Mouse (Mus musculus): ENCODE measurements around the gene Hcar2. TPM values are rescaled to one million over a fixed set of nuclear protein-coding genes. Genes with fewer than 3 reads are reported as not detected.
A peak's percentile ranks its signal among the peaks of the same experiment; 100 is the strongest.

Hcar2 gene
- polyA plus RNA-seq (2015; fragmentation: Nextera tagmentation; extraction: Ambion mirVana) = 0.28 and 0.45 TPM in 2 replicates

DNA sequence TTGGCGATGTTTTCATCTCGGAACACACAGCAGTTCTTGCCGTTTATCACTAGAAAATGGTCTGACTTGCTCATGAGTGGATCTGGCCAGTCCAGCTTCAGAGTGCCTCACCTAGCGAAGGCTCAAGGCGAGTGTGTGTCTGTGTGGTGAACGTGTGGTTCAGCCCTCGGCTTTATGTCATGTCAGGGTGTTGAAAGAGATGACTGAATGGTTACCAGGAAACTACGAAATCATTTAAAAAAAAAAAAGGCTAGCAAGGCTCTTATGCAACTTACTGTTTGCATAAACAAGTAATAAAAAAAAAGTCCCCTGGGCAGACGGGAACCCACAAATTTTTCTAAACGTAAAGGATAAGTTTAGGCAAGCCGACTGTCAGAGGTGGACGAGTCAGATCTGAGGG, at the start of gene Hcar2:
Gene Hcar2, minus strand, starts transcription at position 135 of the 400 bp plus-strand sequence.
- H3K9ac ChIP-seq (ENCODE audit: low read depth, low read length) = no peak within 1 kb of the TSS
- WGBS (ENCODE audit: insufficient replicate concordance) = 58% methylated on average over 12 of the region's 12 CpGs
- H3K4me2 ChIP-seq (ENCODE audit: low read depth, low read length) = no peak within 1 kb of the TSS
- H3K36me3 ChIP-seq (ENCODE audit: control insufficient read depth, insufficient read depth) = no peaks in the 10 kb centered on the region
- 0 out of 2 replicates have a peak, but pooled peaks cover 2% of the 10 kb centered on the region for H3K27me3 ChIP-seq (ENCODE audit: control insufficient read depth, insufficient read depth, low read depth, low read length)
- H3K27ac ChIP-seq (ENCODE audit: low read length) = no peak within 1 kb of the TSS
- 0 out of 2 replicates have a peak, but pooled peaks have one; percentile 24 for ATAC-seq (ENCODE audit: low read depth)
- H3K4me3 ChIP-seq (ENCODE audit: low read depth, low read length) = no peak within 1 kb of the TSS
- H3K4me1 ChIP-seq (ENCODE audit: control insufficient read depth, low read depth, low read length) = peaks cover 2% of the 10 kb centered on the region; the same call in 1 of the 2 replicates
- H3K9me3 ChIP-seq (replicated peaks; ENCODE audit: control insufficient read depth, low read length) = no peaks in the 10 kb centered on the region

DNA sequence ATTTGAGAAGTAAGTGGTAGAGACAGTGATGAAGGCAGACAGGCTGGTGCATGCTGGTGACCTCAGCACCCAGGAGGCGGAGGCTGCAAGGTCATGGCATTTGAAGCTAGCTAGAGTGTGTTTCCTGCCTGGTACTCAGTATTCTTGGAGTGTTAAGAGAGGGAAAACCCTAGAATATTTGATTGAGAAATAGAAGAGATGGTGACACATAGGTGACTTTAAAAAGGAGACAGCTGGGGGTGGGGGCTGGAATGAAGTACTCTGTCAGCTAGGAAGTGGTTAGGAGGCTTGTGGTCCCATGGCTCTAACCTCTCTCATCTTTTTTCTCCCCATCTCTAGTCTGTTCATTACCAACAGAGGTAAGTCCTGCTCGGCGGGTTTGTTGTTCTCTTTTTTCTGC, 49.6 kb upstream of the Hcar2 start:
- 62% methylated on average over 3 of the region's 3 CpGs for WGBS (ENCODE audit: insufficient replicate concordance)
- Histone ChIP-seq H3K9ac (ENCODE audit: low read depth, low read length) (no peak overlapping the region), H3K36me3 (ENCODE audit: control insufficient read depth, insufficient read depth) (peaks cover 14% of the 10 kb centered on the region), H3K27me3 (ENCODE audit: control insufficient read depth, insufficient read depth, low read depth, low read length) (no peaks in the 10 kb centered on the region), H3K27ac (ENCODE audit: low read length) (no peak overlapping the region), H3K9me3 (replicated peaks; ENCODE audit: control insufficient read depth, low read length) (no peaks in the 10 kb centered on the region), H3K4me2 (ENCODE audit: low read depth, low read length) (no peak overlapping the region), H3K4me1 (ENCODE audit: control insufficient read depth, low read depth, low read length) (no peaks in the 10 kb centered on the region), H3K4me3 (ENCODE audit: low read depth, low read length) (no peak overlapping the region)
- no peak for ATAC-seq (ENCODE audit: low read depth)

DNA sequence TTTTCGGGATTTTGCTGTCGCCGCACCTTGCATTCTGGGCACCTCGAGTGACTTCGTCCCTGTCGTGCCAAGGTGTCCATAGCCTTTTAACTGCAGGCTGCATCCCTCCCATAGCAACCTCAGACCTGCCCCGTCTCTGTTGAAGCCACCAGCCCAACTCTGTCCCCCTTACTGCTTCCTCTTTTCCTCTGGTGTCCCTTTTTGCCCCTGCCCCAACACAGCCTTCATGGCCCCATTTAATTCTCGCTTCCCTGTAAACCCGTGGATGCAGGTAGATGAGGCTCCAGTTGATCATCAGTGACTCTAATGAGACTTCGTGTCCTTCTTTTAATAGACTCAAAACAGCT, 42.3 kb upstream of the Hcar2 start:
- no peaks in the 10 kb centered on the region for H3K9me3 ChIP-seq (replicated peaks; ENCODE audit: control insufficient read depth, low read length)
- H3K4me3 ChIP-seq (ENCODE audit: low read depth, low read length) = peak overlapping the region; percentile 93
- H3K9ac ChIP-seq (ENCODE audit: low read depth, low read length) = peak overlapping the region; percentile 96
- peak overlapping the region; percentile 99 for H3K4me2 ChIP-seq (ENCODE audit: low read depth, low read length)
- H3K27me3 ChIP-seq (ENCODE audit: control insufficient read depth, insufficient read depth, low read depth, low read length) = no peaks in the 10 kb centered on the region
- H3K36me3 ChIP-seq (ENCODE audit: control insufficient read depth, insufficient read depth) = no peaks in the 10 kb centered on the region; the same call in 1 of the 2 replicates
- peak overlapping the region; percentile 70 for H3K27ac ChIP-seq (ENCODE audit: low read length)
- peaks cover 15% of the 10 kb centered on the region for H3K4me1 ChIP-seq (ENCODE audit: control insufficient read depth, low read depth, low read length)
- WGBS (ENCODE audit: insufficient replicate concordance) = 1% methylated on average over 10 of the region's 10 CpGs
- no peak for ATAC-seq (ENCODE audit: low read depth)

DNA sequence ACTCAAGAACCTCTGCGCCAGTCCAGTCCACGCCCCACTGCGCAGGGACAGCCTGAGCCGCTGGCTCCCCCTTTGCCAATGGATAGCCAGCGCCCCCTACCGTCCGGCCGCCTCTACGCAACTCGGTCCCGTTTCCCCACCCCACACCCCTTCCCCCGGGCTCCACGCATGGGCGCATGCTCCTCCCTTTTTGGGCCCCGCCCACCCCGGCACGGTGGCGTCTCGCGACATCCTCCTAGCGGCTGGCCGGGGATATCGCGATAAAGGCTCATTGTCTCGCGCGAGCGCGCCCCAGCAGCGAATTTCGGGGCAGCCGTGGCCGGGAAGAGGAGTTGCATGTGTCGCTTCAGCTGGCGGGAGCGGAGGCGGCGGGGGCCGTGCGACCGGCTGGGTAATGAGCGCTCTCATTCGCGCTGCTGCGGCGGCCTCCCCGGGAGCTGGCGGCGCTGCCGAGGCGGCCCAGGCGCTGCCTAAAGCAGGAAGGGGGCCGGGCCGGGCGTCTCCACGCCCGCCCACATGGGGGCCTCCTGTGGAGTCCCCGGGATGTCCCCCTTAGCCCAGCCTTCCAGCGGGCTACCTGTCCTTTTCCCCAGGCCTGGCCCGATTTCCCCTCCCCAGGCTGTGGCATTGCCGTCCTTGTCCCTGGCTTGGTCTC, 41.8 kb upstream of the Hcar2 start, which contains the start of gene Denr:
Gene Denr, plus strand, starts transcription at position 200 of the 655 bp plus-strand sequence.
- Histone ChIP-seq H3K27ac (ENCODE audit: low read length) (peak within 1 kb of the TSS; percentile 70), H3K4me3 (ENCODE audit: low read depth, low read length) (peak within 1 kb of the TSS; percentile 93), H3K4me2 (ENCODE audit: low read depth, low read length) (peak within 1 kb of the TSS; percentile 99), H3K9me3 (replicated peaks; ENCODE audit: control insufficient read depth, low read length) (no peaks in the 10 kb centered on the region), H3K36me3 (ENCODE audit: control insufficient read depth, insufficient read depth) (no peaks in the 10 kb centered on the region; the same call in 1 of the 2 replicates), H3K4me1 (ENCODE audit: control insufficient read depth, low read depth, low read length) (peaks cover 15% of the 10 kb centered on the region), H3K9ac (ENCODE audit: low read depth, low read length) (peak within 1 kb of the TSS; percentile 96), H3K27me3 (ENCODE audit: control insufficient read depth, insufficient read depth, low read depth, low read length) (no peaks in the 10 kb centered on the region)
- under 1% methylated on average over 61 of the region's 61 CpGs for WGBS (ENCODE audit: insufficient replicate concordance)
- peak; percentile 94 for ATAC-seq (ENCODE audit: low read depth)

DNA sequence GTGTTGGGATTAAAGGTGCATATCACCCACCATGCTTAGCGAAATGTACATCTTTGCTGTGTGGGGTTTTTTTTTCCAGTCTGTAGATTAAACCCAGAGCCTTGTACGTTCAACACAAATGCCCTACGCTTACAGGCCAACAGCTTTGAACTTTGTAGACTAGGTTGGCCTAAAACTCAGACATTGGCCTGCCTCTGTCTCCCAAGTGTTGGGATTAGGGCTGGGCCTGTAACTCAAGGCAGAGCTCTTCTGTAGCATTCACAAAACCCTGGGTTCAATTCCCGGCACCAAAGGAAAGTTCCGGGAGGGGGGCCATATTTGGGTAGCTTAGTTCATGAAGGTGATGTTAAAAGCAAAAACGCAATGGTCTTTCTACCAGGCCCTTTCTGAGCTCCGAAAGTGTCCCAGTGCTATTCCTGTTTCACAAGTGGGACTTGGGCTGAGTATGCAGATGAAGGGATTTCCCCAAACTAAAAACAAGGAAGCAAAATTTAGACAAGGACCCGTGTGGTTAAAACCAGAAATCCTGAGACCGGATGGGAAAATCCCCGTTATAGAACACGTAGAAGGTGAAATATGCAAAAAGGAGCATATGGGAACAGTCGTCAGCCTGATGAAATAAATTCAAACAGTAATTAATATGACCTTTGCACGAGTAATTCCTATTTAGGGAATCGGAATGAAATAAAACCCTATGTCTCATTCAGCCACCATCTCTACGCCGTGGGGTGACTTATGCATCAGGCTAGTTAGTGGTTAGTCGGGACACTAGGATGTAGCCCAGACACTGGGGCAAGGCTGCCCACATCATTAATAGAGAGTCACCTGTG, 41.1 kb upstream of the Hcar2 start:
- Histone ChIP-seq H3K4me3 (ENCODE audit: low read depth, low read length) (peak overlapping the region; percentile 93), H3K4me1 (ENCODE audit: control insufficient read depth, low read depth, low read length) (peaks cover 15% of the 10 kb centered on the region), H3K27ac (ENCODE audit: low read length) (no peak overlapping the region), H3K9me3 (replicated peaks; ENCODE audit: control insufficient read depth, low read length) (no peaks in the 10 kb centered on the region), H3K9ac (ENCODE audit: low read depth, low read length) (no peak overlapping the region), H3K4me2 (ENCODE audit: low read depth, low read length) (peak overlapping the region; percentile 99), H3K36me3 (ENCODE audit: control insufficient read depth, insufficient read depth) (no peaks in the 10 kb centered on the region; the same call in 1 of the 2 replicates), H3K27me3 (ENCODE audit: control insufficient read depth, insufficient read depth, low read depth, low read length) (no peaks in the 10 kb centered on the region)
- WGBS (ENCODE audit: insufficient replicate concordance) = 58% methylated on average over 17 of the region's 17 CpGs
- no peak for ATAC-seq (ENCODE audit: low read depth)

DNA sequence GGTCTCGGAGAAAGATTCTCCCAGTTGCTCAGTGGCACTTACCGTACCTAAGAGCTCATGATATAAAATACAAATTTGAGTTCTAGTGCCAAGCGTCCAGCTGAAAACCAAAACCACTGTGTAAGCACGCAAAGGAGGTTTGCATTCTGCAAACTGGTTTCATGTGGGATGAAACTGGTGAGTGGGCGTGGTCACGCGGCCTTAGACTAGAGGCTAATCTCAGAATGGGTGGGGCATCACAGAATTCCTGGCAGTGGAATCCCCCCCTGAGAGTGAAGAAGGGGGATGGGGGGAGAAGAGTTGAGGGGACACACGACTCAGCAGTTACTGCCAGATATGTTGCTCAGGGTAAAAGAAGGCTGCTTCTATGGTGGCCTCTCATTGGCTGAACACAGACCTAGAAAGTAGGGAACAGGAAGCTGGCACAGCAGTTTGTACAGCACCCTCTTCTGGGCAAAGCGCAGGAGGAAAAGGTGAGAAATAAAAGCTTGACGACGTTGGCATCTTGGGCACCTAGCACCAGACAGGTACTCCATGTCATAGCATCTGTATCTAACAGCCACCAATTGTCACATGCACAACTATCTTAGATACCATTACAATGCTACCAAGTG, 38.9 kb upstream of the Hcar2 start:
- no peak overlapping the region for H3K9ac ChIP-seq (ENCODE audit: low read depth, low read length)
- H3K9me3 ChIP-seq (replicated peaks; ENCODE audit: control insufficient read depth, low read length) = no peaks in the 10 kb centered on the region
- H3K27me3 ChIP-seq (ENCODE audit: control insufficient read depth, insufficient read depth, low read depth, low read length) = no peaks in the 10 kb centered on the region
- ATAC-seq (ENCODE audit: low read depth) = no peak
- 60% methylated on average over 11 of the region's 11 CpGs for WGBS (ENCODE audit: insufficient replicate concordance)
- no peak overlapping the region for H3K4me3 ChIP-seq (ENCODE audit: low read depth, low read length)
- no peaks in the 10 kb centered on the region for H3K36me3 ChIP-seq (ENCODE audit: control insufficient read depth, insufficient read depth)
- no peak overlapping the region for H3K27ac ChIP-seq (ENCODE audit: low read length)
- no peak overlapping the region for H3K4me2 ChIP-seq (ENCODE audit: low read depth, low read length)
- H3K4me1 ChIP-seq (ENCODE audit: control insufficient read depth, low read depth, low read length) = peaks cover 15% of the 10 kb centered on the region

DNA sequence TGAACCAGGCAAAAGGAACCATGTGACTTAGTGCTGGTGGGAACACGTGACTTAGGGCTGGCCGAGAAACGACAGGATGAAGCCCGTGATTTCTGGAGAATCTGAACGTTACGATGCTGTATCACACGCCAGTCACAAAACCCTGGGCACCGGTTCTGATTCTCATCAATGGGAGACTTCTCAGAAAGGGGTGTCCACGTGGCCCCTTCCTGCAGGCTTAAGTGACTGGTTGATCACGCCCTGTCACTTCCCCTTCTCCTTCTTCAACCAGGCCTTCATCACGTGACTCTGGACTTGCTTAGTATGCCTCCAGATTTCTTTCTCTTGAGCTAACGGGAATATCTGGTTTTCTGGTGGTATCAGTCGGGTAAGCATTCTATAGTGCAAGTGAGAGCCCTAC, 32.1 kb upstream of the Hcar2 start:
- Histone ChIP-seq H3K27me3 (ENCODE audit: control insufficient read depth, insufficient read depth, low read depth, low read length) (no peaks in the 10 kb centered on the region), H3K27ac (ENCODE audit: low read length) (no peak overlapping the region), H3K9me3 (replicated peaks; ENCODE audit: control insufficient read depth, low read length) (no peaks in the 10 kb centered on the region), H3K4me3 (ENCODE audit: low read depth, low read length) (no peak overlapping the region), H3K4me2 (ENCODE audit: low read depth, low read length) (no peak overlapping the region), H3K4me1 (ENCODE audit: control insufficient read depth, low read depth, low read length) (no peaks in the 10 kb centered on the region), H3K9ac (ENCODE audit: low read depth, low read length) (no peak overlapping the region), H3K36me3 (ENCODE audit: control insufficient read depth, insufficient read depth) (no peaks in the 10 kb centered on the region)
- WGBS (ENCODE audit: insufficient replicate concordance) = 29% methylated on average over 13 of the region's 13 CpGs
- ATAC-seq (ENCODE audit: low read depth) = no peak

DNA sequence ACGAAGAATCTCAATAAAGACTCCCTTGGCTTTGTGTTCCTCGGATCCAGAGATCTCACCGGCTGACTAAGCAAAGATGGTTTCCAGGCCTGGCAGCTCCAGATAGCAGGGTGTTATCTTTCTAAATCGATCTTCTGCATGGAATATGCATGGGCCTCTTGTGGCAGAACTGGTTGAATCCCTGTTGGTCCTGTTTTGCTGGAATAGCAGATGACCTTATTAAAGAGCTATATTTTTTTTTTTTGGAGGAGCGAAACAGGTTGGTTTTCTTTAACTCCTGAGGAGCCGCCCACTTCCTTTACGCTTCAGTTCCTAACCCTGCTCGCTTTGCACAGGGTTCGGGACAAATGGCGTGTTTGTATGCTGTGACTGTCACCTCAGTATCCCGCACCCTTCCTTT, 31.1 kb upstream of the Hcar2 start:
- WGBS (ENCODE audit: insufficient replicate concordance) = 65% methylated on average over 11 of the region's 11 CpGs
- H3K27me3 ChIP-seq (ENCODE audit: control insufficient read depth, insufficient read depth, low read depth, low read length) = no peaks in the 10 kb centered on the region
- ATAC-seq (ENCODE audit: low read depth) = no peak
- no peaks in the 10 kb centered on the region; the same call in 1 of the 2 replicates for H3K4me1 ChIP-seq (ENCODE audit: control insufficient read depth, low read depth, low read length)
- H3K36me3 ChIP-seq (ENCODE audit: control insufficient read depth, insufficient read depth) = no peaks in the 10 kb centered on the region
- no peak overlapping the region for H3K4me2 ChIP-seq (ENCODE audit: low read depth, low read length)
- no peak overlapping the region for H3K9ac ChIP-seq (ENCODE audit: low read depth, low read length)
- H3K27ac ChIP-seq (ENCODE audit: low read length) = no peak overlapping the region
- no peaks in the 10 kb centered on the region for H3K9me3 ChIP-seq (replicated peaks; ENCODE audit: control insufficient read depth, low read length)
- H3K4me3 ChIP-seq (ENCODE audit: low read depth, low read length) = no peak overlapping the region

Measured in liver, embryonic 16.5 days (tissue).